Mouse (Mus musculus) liver, embryonic 14.5 days (tissue): ENCODE results near the gene Top3a.

Source experiments
- CTCF ChIP-seq: IDR thresholded peaks from 2 replicates; pipeline ENCODE4 v1.5.1; 2016; ENCODE audit warnings: antibody characterized with exemption, low read depth, control low read depth
- EP300 ChIP-seq: IDR thresholded peaks from 2 replicates; pipeline ENCODE4 v1.6.1; 2016; ENCODE audit warnings: antibody characterized with exemption, low read depth

DNA sequence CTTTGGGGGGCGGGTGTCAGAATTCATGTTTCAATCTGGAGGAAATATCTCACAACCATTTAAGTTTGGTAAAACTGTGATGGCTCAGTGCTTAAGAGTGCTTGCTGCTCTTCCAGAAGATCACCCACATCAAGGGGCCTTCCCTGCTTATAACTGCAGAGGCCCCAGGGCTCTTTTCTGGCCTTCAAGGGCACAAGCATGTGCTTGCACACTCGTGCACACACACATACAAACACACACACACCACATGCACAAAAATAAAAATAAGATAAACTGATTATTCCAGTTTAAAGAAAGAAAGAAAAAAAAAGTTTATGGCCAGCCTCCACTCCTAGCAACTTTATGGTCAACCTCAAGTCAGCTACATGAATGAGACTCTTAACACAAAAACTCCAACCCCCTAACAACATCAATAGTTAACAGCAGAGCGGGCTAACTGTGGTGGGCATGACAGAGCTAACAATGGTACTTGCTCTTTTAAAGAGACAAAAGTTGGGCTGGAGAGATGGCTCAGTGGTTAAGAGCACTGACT lies 2.9 kb downstream of the Top3a start:
- no peak for TF ChIP-seq EP300
- no peak for TF ChIP-seq CTCF
